Mouse (Mus musculus): ENCODE measurements around the gene Gm10722. TPM values are rescaled to one million over a fixed set of nuclear protein-coding genes. Genes with fewer than 3 reads are reported as not detected.

Gene Gm10722
- not detected in 2 replicates for polyA plus RNA-seq (2012; rRNA removed)

DNA sequence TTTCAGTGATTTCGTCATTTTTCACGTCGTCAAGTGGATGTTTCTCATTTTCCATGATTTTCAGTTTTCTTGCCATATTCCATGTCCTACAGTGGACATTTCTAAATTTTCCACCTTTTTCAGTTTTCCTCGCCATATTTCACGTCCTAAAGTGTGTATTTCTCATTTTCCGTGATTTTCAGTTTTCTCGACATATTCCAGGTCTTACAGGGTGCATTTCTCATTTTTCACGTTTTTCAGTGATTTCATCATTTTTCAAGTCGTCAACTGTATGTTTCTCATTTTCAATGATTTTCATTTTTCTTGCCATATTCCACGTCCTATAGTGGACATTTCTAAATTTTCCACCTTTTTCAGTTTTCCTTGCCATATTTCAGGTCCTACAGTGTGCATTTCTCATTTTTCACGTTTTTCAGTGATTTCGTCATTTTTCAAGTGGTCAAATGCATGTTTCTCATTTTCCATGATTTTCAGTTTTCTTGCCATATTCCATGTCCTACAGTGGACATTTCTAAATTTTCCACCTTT is at the start of gene Gm10722:
Gene Gm10722 (plus strand): TSS at position 478 of the 528 bp plus-strand sequence.

DNA sequence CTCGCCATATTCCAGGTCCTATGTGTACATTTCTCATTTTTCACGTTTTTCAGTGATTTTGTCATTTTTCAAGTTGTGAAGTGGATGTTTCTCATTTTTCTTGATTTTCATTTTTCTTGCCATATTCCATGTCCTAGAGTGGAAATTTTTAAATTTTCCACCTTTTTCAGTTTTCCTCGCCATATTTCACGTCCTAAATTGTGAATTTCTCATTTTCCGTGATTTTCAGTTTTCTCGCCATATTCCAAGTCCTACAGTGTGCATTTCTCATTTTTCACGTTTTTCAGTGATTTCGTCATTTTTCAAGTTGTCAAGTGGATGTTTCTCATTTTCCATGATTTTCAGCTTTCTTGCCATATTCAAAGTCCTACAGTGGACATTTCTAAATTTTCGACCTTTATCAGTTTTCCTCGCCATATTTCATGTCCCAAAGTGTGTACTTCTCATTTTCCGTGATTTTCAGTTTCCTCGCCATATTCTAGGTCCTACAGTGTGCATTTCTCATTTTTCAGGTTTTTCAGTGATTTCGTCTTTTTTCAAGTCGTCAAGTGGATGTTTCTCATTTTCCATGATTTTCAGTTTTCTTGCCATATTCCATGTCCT is 2.2 kb downstream of the Gm10722 start, which contains the start of gene Gm11168:
Gene Gm11168 (plus strand): TSS at position 553 of the 603 bp plus-strand sequence.

DNA sequence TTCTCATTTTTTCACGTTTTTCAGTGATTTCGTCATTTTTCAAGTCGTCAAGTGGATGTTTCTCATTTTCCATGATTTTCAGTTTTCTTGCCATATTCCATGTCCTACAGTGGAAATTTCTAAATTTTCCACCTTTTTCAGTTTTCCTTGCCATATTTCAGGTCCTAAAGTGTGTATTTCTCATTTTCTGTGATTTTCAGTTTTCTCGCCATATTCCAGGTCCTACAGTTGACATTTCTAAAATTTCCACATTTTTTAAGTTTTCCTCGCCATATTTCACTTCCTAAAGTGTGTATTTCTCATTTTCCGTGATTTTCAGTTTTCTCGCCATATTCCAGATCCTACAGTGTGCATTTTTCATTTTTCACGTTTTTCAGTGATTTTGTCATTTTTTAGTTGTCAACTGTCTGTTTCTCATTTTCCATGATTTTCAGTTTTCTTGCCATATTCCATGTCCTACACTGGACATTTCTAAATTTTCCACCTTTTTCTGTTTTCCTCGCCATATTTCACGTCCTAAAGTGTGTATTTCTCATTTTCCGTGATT is 12.1 kb downstream of the Gm10722 start, which contains the start of gene Gm10721:
Gene Gm10721 (plus strand): TSS at position 408 of the 547 bp plus-strand sequence.

DNA sequence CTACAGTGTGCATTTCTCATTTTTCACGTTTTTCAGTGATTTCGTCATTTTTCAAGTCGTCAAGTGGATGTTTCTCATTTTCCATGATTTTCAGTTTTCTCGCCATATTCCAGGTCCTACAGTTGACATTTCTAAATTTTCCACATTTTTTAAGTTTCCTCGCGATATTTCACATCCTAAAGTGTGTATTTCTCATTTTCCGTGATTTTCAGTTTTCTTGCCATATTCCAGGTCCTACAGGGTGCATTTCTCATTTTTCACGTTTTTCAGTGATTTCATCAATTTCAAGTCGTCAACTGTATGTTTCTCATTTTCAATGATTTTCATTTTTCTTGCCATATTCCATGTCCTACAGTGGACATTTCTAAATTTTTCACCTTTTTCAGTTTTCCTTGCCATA is 14.6 kb downstream of the Gm10722 start, which contains the start of gene Gm10720:
Gene Gm10720 (plus strand): TSS at position 301 of the 400 bp plus-strand sequence.

DNA sequence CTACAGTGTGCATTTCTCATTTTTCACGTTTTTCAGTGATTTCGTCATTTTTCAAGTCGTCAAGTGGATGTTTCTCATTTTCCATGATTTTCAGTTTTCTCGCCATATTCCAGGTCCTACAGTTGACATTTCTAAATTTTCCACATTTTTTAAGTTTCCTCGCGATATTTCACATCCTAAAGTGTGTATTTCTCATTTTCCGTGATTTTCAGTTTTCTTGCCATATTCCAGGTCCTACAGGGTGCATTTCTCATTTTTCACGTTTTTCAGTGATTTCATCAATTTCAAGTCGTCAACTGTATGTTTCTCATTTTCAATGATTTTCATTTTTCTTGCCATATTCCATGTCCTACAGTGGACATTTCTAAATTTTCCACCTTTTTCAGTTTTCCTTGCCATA is 16.4 kb downstream of the Gm10722 start, which contains the start of gene Gm10719:
Gene Gm10719 (plus strand): TSS at position 301 of the 400 bp plus-strand sequence.

DNA sequence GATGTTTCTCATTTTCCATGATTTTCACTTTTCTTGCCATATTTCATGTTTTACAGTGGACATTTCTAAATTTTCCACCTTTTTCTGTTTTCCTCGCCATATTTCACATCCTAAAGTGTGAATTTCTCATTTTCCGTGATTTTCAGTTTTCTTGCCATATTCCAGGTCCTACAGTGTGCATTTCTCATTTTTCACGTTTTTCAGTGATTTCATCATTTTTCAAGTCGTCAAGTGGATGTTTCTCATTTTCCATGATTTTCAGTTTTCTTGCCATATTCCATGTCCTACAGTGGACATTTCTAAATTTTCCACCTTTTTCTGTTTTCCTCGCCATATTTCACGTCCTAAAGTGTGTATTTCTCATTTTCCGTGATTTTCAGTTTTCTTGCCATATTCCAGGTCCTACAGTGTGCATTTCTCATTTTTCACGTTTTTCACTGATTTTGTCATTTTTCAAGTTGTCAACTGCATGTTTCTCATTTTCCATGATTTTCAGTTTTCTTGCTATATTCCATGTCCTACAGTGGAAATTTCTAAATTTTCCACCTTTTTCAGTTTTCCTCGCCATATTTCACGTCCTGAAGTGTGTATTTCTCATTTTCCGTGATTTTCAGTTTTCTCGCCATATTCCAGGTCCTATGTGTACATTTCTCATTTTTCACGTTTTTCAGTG is 22.7 kb downstream of the Gm10722 start, which contains the start of gene Gm10718:
Gene Gm10718 (plus strand): TSS at position 236 of the 673 bp plus-strand sequence.

DNA sequence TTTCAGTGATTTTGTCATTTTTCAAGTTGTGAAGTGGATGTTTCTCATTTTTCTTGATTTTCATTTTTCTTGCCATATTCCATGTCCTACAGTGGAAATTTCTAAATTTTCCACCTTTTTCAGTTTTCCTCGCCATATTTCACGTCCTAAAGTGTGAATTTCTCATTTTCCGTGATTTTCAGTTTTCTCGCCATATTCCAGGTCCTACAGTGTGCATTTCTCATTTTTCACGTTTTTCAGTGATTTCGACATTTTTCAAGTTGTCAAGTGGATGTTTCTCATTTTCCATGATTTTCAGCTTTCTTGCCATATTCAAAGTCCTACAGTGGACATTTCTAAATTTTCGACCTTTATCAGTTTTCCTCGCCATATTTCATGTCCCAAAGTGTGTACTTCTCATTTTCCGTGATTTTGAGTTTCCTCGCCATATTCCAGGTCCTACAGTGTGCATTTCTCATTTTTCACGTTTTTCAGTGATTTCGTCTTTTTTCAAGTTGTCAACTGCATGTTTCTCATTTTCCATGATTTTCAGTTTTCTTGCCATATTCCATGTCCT is 24.3 kb downstream of the Gm10722 start, which contains the start of gene Gm10717:
Gene Gm10717 (plus strand): TSS at position 506 of the 556 bp plus-strand sequence.

DNA sequence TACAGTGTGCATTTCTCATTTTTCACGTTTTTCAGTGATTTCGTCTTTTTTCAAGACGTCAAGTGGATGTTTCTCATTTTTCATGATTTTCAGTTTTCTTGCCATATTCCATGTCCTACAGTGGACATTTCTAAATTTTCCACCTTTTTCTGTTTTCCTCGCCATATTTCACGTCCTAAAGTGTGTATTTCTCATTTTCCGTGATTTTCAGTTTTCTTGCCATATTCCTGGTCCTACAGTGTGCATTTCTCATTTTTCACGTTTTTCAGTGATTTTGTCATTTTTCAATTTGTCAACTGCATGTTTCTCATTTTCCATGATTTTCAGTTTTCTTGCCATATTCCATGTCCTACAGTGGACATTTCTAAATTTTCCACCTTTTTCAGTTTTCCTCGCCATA is 33.6 kb downstream of the Gm10722 start, which contains the start of gene Gm17535:
Gene Gm17535 (plus strand): TSS at position 301 of the 400 bp plus-strand sequence.

DNA sequence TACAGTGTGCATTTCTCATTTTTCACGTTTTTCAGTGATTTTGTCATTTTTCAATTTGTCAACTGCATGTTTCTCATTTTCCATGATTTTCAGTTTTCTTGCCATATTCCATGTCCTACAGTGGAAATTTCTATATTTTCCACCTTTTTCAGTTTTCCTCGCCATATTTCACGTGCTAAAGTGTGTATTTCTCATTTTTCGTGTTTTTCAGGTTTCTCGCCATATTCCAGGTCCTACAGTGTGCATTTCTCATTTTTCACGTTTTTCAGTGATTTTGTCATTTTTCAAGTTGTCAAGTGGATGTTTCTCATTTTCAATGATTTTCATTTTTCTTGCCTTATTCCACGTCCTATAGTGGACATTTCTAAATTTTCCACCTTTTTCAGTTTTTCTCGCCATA is 35.9 kb downstream of the Gm10722 start, which contains the start of gene Gm10715:
Gene Gm10715 (plus strand): TSS at position 301 of the 400 bp plus-strand sequence.

Other genes with a start within 250 kb of the Gm10722 start
- not detected in 2 replicates for gene Gm11168, start 2.4 kb downstream of the Gm10722 start, polyA plus RNA-seq (2012; rRNA removed)
- 0.22 TPM in 1 of 2 replicates, not detected in the other for gene Gm10721, start 12.2 kb downstream of the Gm10722 start, polyA plus RNA-seq (2012; rRNA removed)
- gene Gm10720, start 14.7 kb downstream of the Gm10722 start, polyA plus RNA-seq (2012; rRNA removed): not detected in 2 replicates
- 0.25 and 0.35 TPM in 2 replicates for gene Gm10719, start 16.5 kb downstream of the Gm10722 start, polyA plus RNA-seq (2012; rRNA removed)
- gene Gm10718, start 22.6 kb downstream of the Gm10722 start, polyA plus RNA-seq (2012; rRNA removed): 0.38 and 0.44 TPM in 2 replicates
- 0.11 TPM in 1 of 2 replicates, not detected in the other for gene Gm10717, start 24.5 kb downstream of the Gm10722 start, polyA plus RNA-seq (2012; rRNA removed)
- gene Gm17535, start 33.7 kb downstream of the Gm10722 start, polyA plus RNA-seq (2012; rRNA removed): not detected in 2 replicates
- gene Gm10715, start 36.0 kb downstream of the Gm10722 start, polyA plus RNA-seq (2012; rRNA removed): not detected in 2 replicates

All from central nervous system, embryonic 14 days (tissue).